Mouse (Mus musculus) gonadal fat pad, adult 2 months (tissue): ENCODE data around the gene Erg. TPM values are rescaled to one million over a fixed set of nuclear protein-coding genes. Genes with fewer than 3 reads are reported as not detected.

Source experiments
- DNase-seq: peaks from one replicate; pipeline ENCODE4 v3.0.0-alpha.2; 2012; ENCODE audit warnings: low read depth
- polyA plus RNA-seq: library from polyadenylated mRNA; depleted of rRNA; stranded (reverse); fragments of >200 nt; gene quantifications from 2 replicates; pipeline ENCODE4 v1.2.3, GENCODE M21; 2012; rRNA removed

Gene Erg
- polyA plus RNA-seq, 1 experiment: 16.8 TPM

GRCm38 (mm10) chr16:95349344-95349743 lies 237.0 kb downstream of the Erg start:
- DNase-seq: no peak

GRCm38 (mm10) chr16:95348555-95348954 lies 237.8 kb downstream of the Erg start:
- no peak for DNase-seq

GRCm38 (mm10) chr16:95347202-95347601 lies 239.2 kb downstream of the Erg start:
- no peak for DNase-seq

- no peak for DNase-seq
Measured at GRCm38 (mm10) chr16:95345882-95346281, 240.5 kb downstream of the Erg start.

- DNase-seq: no peak
Measured at GRCm38 (mm10) chr16:95344961-95345360, 241.4 kb downstream of the Erg start.

GRCm38 (mm10) chr16:95342030-95342429 lies 244.4 kb downstream of the Erg start:
- no peak for DNase-seq

- peak; percentile 23 for DNase-seq
Measured at GRCm38 (mm10) chr16:95340885-95341791, 245.3 kb downstream of the Erg start.

GRCm38 (mm10) chr16:95332159-95332558 lies 254.2 kb downstream of the Erg start:
- no peak for DNase-seq

- no peak for DNase-seq
Measured at GRCm38 (mm10) chr16:95321945-95322625, 264.3 kb downstream of the Erg start.

Other genes with a start within 250 kb of the Erg start
- gene Ets2, start 115.5 kb upstream of the Erg start, polyA plus RNA-seq: 32.5 and 37.8 TPM in 2 replicates